Mouse (Mus musculus): ENCODE results near the gene Il1r2. TPM values are rescaled to one million over a fixed set of nuclear protein-coding genes. Genes with fewer than 3 reads are reported as not detected.

Gene Il1r2
- polyA plus RNA-seq, 1 experiment from 2014 or later, result 0.49 TPM

DNA sequence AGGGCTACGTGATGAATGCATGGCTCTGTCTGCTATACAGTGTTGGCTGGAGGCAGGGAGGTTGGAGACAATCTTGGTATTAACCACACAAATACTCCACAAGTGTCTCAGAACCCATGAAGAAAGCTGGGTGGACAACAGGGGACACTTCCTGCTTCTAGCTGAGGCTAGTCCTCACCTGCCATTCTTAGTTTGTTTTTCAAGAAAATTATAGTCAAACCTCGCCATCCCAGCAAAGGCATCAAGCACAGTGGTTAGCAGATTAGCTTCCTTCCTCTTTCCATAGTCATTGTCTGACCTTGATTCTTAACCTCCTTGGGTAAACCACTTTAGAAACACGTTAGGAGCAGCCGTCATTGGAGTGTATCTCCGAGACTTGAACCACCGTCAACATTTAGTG, 28.2 kb upstream of the Il1r2 start:
- DNase-seq (ENCODE audit: low spot score), result no peak
- H3K36me3 ChIP-seq, result no peaks in the 10 kb centered on the region
- no peaks in the 10 kb centered on the region for H3K27me3 ChIP-seq (ENCODE audit: low read depth, poor library complexity, severe bottlenecking)
- H3K27ac ChIP-seq (replicated peaks), result no peak overlapping the region
- no peaks in the 10 kb centered on the region; the same call in 1 of the 2 replicates for H3K9me3 ChIP-seq (replicated peaks)
- no peak overlapping the region for H3K4me3 ChIP-seq
- H3K4me1 ChIP-seq, result no peaks in the 10 kb centered on the region
- WGBS, result 88% methylated on average over 6 of the region's 6 CpGs

DNA sequence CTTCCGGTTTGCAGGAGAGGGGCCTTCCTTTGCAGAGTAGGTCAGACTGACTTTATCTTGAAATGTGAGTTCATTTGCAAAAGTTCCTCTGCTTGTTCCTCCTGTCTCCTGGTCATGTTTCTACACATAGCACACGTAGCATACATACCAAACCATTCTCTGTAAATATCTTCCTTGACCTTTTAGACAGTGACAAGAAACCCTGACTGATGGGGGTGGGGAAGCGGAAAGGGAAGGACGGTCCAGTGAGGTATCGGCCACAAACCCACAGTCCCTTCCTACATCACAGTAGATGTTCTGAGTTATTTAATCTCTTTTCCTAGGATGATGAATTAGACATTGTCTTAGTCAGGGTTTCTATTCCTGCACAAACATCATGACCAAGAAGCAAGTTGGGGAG, 27.3 kb upstream of the Il1r2 start:
- H3K27me3 ChIP-seq (ENCODE audit: low read depth, poor library complexity, severe bottlenecking), result no peaks in the 10 kb centered on the region
- H3K9me3 ChIP-seq (replicated peaks), result no peaks in the 10 kb centered on the region; the same call in 1 of the 2 replicates
- no peak for DNase-seq (ENCODE audit: low spot score)
- no peak overlapping the region for H3K27ac ChIP-seq (replicated peaks)
- no peaks in the 10 kb centered on the region for H3K36me3 ChIP-seq
- no peak overlapping the region for H3K4me3 ChIP-seq
- H3K4me1 ChIP-seq, result no peaks in the 10 kb centered on the region
- WGBS, result 82% methylated on average over 5 of the region's 5 CpGs

DNA sequence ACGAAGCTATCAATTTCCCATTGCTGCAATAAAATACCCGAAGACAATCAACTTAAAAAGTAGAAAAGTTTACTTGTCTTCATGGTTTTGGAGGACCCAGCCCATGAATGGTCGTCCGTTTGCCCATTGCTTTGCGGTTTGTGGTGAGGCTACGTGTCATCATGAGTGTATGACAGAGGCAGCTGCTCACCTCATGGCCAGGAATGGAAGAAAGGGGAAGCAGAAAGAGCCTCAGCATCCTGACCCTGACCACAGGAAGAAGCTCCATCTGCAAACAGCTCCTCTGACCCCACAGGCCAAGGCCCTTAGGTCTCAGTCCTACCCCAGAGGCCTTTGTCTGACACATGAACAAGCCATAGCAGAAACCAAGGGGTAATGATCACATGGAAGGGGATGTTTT, 22.7 kb upstream of the Il1r2 start:
- Histone ChIP-seq H3K27me3 (ENCODE audit: low read depth, poor library complexity, severe bottlenecking) (no peaks in the 10 kb centered on the region), H3K4me3 (no peak overlapping the region), H3K27ac (replicated peaks) (no peak overlapping the region), H3K36me3 (no peaks in the 10 kb centered on the region), H3K9me3 (replicated peaks) (no peaks in the 10 kb centered on the region), H3K4me1 (no peaks in the 10 kb centered on the region)
- no peak for DNase-seq (ENCODE audit: low spot score)
- 92% methylated on average over 6 of the region's 6 CpGs for WGBS

DNA sequence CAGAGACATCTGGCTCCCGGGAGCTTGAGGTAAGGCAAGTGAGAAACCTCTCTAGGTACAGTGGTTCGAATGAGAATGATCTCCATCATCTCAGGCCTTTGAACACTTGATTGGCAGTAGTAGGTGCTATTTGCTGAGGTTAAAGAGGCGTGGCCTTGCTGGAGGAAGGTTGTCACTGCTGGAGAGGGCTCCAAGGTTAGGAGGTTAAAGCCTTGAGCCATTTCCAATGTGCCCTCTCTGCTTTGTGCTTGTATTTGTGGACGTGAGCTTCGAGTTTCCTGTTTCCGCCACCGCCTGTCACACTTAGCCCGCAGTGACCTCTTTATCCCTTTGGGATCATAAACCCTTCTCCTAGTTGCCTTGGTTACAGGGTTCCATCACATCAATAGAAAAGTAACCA, 21.7 kb upstream of the Il1r2 start:
- no peaks in the 10 kb centered on the region for H3K27me3 ChIP-seq (ENCODE audit: low read depth, poor library complexity, severe bottlenecking)
- no peaks in the 10 kb centered on the region; the same call in 1 of the 2 replicates for H3K4me1 ChIP-seq
- no peak for DNase-seq (ENCODE audit: low spot score)
- H3K4me3 ChIP-seq, result no peak overlapping the region
- no peaks in the 10 kb centered on the region for H3K9me3 ChIP-seq (replicated peaks)
- 73% methylated on average over 8 of the region's 8 CpGs for WGBS
- H3K27ac ChIP-seq (replicated peaks), result no peak overlapping the region
- H3K36me3 ChIP-seq, result no peaks in the 10 kb centered on the region

DNA sequence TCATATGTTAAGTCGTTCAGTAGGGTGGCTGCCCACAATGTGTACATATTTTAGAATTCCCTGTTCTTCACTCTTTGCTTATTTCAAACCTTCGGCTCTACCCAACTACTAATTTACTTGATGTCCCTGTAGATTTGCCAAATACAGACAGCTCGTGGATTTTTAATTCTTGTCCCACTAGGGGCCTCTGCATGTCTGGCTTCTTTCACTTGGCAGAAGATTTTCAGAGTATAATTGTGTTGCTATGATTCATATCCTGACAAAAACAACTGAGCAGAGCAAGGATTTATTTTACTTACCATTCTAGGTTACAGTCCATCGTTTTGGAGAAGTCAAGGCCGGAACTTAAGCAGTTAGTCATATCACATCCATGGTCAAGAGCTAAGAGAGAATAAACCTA, 20.8 kb upstream of the Il1r2 start:
- no peak overlapping the region for H3K4me3 ChIP-seq
- DNase-seq (ENCODE audit: low spot score), result no peak
- WGBS, result 86% methylated on average over 5 of the region's 5 CpGs

DNA sequence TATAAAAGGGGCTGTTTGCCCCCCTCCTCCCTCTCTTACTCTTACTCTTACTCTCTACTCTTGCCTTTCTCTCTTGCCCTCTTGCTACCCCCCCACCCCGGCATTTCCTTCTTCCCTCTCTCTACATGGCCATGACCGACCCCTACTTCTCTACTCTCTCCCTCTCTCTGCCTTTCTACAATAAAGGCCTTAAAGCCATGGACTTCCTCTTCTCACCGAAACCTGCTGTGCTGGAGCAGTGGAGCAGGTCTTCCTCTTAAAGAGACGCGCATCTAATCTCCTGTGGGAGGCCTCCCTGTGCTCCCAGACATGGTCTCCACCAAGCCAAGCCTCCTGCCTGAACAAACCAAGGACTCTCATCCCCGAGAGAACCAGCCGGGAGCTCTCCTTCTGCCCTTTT, 18.8 kb upstream of the Il1r2 start:
- no peak overlapping the region for H3K27ac ChIP-seq (replicated peaks)
- H3K4me1 ChIP-seq, result peaks cover 9% of the 10 kb centered on the region
- WGBS, result 83% methylated on average over 7 of the region's 7 CpGs
- H3K36me3 ChIP-seq, result no peaks in the 10 kb centered on the region
- H3K27me3 ChIP-seq (ENCODE audit: low read depth, poor library complexity, severe bottlenecking), result no peaks in the 10 kb centered on the region
- no peaks in the 10 kb centered on the region for H3K9me3 ChIP-seq (replicated peaks)
- DNase-seq (ENCODE audit: low spot score), result no peak
- H3K4me3 ChIP-seq, result no peak overlapping the region

More for the DNA sequence above, 20.8 kb upstream of the Il1r2 start:
- no peaks in the 10 kb centered on the region for H3K27me3 ChIP-seq (ENCODE audit: low read depth, poor library complexity, severe bottlenecking)
- H3K36me3 ChIP-seq, result no peaks in the 10 kb centered on the region
- H3K9me3 ChIP-seq (replicated peaks), result no peaks in the 10 kb centered on the region
- no peak overlapping the region for H3K27ac ChIP-seq (replicated peaks)
- H3K4me1 ChIP-seq, result peaks cover 9% of the 10 kb centered on the region

DNA sequence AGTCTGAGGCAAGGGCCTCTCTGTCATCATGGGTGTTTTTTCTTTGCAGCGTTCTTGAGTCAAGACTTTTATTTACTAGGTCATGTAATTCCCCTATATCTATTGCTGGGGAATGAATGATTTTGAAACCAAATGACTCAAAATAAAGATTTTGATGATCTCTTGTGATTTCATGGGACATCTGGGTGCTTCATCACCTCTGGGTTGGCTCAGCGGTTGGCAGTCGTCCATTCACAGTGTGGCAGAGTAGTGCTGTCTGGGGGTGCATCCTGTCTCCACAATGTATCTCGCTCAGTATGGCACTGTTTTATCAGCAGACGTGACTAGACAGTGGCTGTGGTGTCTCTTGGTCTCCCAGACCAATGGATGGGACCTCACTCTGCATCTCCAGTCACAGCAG, 17.9 kb upstream of the Il1r2 start:
- H3K9me3 ChIP-seq (replicated peaks), result no peaks in the 10 kb centered on the region
- H3K27ac ChIP-seq (replicated peaks), result no peak overlapping the region
- no peaks in the 10 kb centered on the region for H3K27me3 ChIP-seq (ENCODE audit: low read depth, poor library complexity, severe bottlenecking)
- no peak for DNase-seq (ENCODE audit: low spot score)
- peaks cover 9% of the 10 kb centered on the region for H3K4me1 ChIP-seq
- 90% methylated on average over 5 of the region's 5 CpGs for WGBS
- no peaks in the 10 kb centered on the region for H3K36me3 ChIP-seq
- H3K4me3 ChIP-seq, result no peak overlapping the region

DNA sequence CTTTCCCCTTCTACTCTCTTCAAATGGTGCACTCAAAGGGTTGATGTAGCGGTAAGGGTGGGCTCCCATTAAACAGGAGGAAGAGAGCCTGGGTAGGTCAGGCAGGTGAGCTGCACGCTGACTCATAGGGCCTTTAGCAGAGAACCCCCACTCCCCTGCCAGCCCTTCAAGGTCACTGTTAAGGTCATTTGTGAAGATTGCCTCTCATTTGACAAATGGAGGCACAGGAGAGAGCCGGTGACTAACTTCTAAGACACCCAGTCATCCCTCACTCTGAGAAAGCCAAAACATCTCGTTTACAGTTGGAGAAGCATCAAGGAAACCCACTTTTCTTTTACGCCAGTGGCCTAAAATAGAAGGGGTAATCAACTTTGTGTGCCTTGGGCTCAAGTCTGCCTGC, 16.5 kb upstream of the Il1r2 start:
- WGBS, result 76% methylated on average over 5 of the region's 5 CpGs
- no peak for DNase-seq (ENCODE audit: low spot score)
- no peaks in the 10 kb centered on the region for H3K36me3 ChIP-seq
- H3K4me1 ChIP-seq, result peaks cover 10% of the 10 kb centered on the region
- no peak overlapping the region for H3K27ac ChIP-seq (replicated peaks)
- no peak overlapping the region for H3K4me3 ChIP-seq
- no peaks in the 10 kb centered on the region for H3K27me3 ChIP-seq (ENCODE audit: low read depth, poor library complexity, severe bottlenecking)
- H3K9me3 ChIP-seq (replicated peaks), result no peaks in the 10 kb centered on the region

DNA sequence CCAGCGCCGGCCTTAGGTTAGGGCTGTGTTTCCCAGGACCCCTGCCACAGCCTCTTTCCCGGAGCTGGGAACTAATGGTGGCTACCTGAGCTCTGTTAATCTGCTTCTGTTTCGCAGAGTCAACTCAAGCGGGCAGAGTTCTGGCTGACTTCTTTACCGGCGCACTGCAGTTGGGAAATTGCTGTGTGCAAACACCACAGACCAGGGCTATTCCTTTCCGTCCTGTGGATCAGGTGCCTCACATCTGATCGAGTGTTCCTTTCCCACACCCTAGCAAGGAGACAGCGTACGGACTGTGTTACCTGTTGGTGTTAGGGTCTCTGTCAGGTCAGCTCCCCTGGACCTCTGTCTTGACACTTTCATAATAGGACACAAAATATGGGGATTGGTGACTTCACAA, 15.9 kb upstream of the Il1r2 start:
- no peaks in the 10 kb centered on the region for H3K36me3 ChIP-seq
- no peak overlapping the region for H3K4me3 ChIP-seq
- DNase-seq (ENCODE audit: low spot score), result no peak
- no peaks in the 10 kb centered on the region for H3K27me3 ChIP-seq (ENCODE audit: low read depth, poor library complexity, severe bottlenecking)
- H3K4me1 ChIP-seq, result peaks cover 17% of the 10 kb centered on the region
- WGBS, result 53% methylated on average over 11 of the region's 11 CpGs
- H3K27ac ChIP-seq (replicated peaks), result no peak overlapping the region
- H3K9me3 ChIP-seq (replicated peaks), result no peaks in the 10 kb centered on the region

DNA sequence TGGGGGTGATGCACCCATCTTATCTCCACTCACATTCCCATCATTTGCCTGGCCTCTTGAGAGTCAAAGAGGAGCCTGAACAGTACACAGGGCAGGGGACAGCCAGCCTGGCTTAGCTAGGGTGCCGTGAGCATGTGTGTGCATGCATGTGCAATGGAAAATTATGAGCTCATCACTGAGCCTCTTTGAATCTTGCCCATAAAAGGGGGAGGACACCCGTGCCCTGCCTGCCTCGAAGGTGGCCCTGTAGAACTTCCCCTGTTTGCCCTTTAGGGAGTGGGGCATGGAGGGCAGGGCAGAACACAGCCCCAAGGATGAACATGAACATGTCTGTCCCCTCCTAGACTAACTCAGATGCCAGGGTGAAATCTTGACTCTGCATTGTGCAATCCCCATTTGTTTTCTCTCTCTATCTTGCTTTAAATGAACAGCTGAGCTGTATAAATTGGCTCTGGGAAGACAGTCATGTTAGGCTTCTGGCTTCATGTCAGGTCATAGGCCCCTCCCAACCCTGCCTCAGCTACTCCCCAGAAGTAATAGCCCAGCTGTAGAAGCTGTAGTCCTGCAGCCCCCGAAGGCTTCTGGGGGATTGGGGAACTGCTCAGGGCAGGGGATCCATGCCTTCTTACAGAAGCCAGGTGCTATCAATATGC, 14.6 kb upstream of the Il1r2 start:
- WGBS, result 87% methylated on average over 4 of the region's 4 CpGs
- Histone ChIP-seq H3K4me1 (peaks cover 25% of the 10 kb centered on the region), H3K27ac (replicated peaks) (no peak overlapping the region), H3K36me3 (no peaks in the 10 kb centered on the region), H3K4me3 (no peak overlapping the region), H3K27me3 (ENCODE audit: low read depth, poor library complexity, severe bottlenecking) (no peaks in the 10 kb centered on the region), H3K9me3 (replicated peaks) (no peaks in the 10 kb centered on the region)
- DNase-seq (ENCODE audit: low spot score), result no peak

DNA sequence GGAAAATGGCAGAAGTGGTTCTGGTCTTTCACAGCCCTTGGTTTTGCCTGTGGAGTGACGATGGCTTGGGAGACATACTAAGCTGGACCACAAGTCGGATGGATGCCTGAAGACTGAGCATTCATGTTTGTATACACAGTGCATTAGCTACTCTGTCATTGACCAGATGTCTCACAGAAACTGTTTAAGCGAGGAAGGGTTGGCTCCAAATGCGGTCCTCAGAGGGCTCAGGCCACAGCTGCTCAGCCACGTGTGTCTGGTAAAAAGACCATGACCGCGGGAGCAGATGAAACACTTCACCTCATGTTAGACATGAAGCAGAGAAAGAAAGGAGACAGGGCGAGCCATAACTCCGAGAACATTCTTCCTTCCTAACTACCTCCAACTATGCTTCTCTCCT, 12.5 kb upstream of the Il1r2 start:
- Histone ChIP-seq H3K4me1 (peaks cover 25% of the 10 kb centered on the region), H3K36me3 (no peaks in the 10 kb centered on the region), H3K27me3 (ENCODE audit: low read depth, poor library complexity, severe bottlenecking) (no peaks in the 10 kb centered on the region), H3K4me3 (no peak overlapping the region), H3K27ac (replicated peaks) (no peak overlapping the region), H3K9me3 (replicated peaks) (no peaks in the 10 kb centered on the region)
- DNase-seq (ENCODE audit: low spot score), result no peak
- WGBS, result 85% methylated on average over 9 of the region's 9 CpGs

DNA sequence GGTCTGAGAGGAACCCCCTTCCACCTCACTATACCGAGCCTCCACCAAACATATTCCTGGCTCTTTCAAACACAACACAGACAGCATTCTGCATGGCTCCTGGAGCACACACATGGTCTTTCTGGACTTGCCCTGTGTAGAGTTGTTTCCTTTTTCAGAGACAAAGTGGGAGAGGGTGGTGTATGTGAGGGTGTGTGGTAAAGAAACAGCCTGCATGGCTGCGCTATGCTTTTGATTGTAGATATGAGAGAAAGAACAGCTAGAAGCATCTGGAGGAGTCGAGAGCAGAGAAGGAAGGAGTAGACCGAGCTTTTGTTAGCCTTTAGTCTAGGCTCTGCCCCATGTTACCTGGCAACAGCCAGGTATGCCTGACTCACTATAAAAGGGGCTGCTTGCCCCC, 10.5 kb upstream of the Il1r2 start:
- no peaks in the 10 kb centered on the region for H3K27me3 ChIP-seq (ENCODE audit: low read depth, poor library complexity, severe bottlenecking)
- WGBS, result 66% methylated on average over 4 of the region's 4 CpGs
- H3K9me3 ChIP-seq (replicated peaks), result no peaks in the 10 kb centered on the region
- H3K36me3 ChIP-seq, result no peaks in the 10 kb centered on the region
- H3K4me3 ChIP-seq, result no peak overlapping the region
- no peak overlapping the region; the same call in 1 of the 2 replicates for H3K27ac ChIP-seq (replicated peaks)
- H3K4me1 ChIP-seq, result peaks cover 16% of the 10 kb centered on the region
- no peak for DNase-seq (ENCODE audit: low spot score)

DNA sequence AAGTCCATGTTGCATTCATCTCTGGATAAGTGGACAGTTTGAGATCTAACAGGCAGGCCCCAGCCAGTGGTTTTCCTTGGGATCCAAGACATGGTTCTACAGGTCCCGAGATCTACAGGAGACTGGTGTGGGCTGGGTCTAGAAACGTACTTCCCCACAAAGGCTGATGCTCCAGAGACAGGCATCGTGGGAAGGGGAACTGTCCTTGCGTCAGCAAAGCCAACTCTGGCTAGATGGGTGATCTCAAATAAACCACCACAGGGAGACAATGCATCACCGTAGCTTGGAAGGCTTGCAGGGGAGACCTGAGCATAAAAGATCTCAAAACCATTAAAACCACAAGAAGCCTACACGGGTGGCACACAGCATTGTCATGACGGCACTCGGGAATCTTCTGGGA, 9.4 kb upstream of the Il1r2 start:
- Histone ChIP-seq H3K4me3 (no peak overlapping the region), H3K36me3 (no peaks in the 10 kb centered on the region), H3K27ac (replicated peaks) (no peak overlapping the region), H3K9me3 (replicated peaks) (no peaks in the 10 kb centered on the region), H3K4me1 (peaks cover 16% of the 10 kb centered on the region), H3K27me3 (ENCODE audit: low read depth, poor library complexity, severe bottlenecking) (no peaks in the 10 kb centered on the region)
- WGBS, result 90% methylated on average over 8 of the region's 8 CpGs
- no peak for DNase-seq (ENCODE audit: low spot score)

DNA sequence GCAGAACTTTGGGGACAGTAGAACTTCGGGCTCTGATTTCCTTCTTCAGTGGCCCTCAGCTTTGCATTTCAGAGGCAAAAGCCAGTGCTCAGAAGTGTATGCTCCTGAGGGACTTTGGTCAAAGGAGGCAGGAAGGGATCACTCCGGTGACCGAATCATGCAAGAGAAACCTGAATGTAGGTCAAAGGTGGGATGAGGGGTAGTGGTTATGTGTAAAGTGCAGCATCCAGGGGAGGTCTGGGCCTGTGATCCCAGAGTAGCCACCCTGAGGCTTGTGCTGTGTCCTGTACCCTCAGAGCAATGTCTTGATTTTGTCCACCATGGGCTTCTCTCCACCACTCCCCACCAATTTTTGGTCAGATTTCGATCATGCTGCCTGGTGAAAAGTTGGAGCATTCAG, 1.3 kb upstream of the Il1r2 start:
- Histone ChIP-seq H3K36me3 (no peaks in the 10 kb centered on the region), H3K9me3 (replicated peaks) (no peaks in the 10 kb centered on the region), H3K4me3 (no peak overlapping the region), H3K27ac (replicated peaks) (peak overlapping the region; percentile 9; the same call in 1 of the 2 replicates), H3K4me1 (peaks cover 15% of the 10 kb centered on the region), H3K27me3 (ENCODE audit: low read depth, poor library complexity, severe bottlenecking) (no peaks in the 10 kb centered on the region)
- no peak for DNase-seq (ENCODE audit: low spot score)
- WGBS, result 85% methylated on average over 4 of the region's 4 CpGs

All from midbrain, embryonic 10.5 days (tissue).